Mouse (Mus musculus) layer of hippocampus, adult 18-20 months (tissue): ENCODE measurements around the gene Kank4. TPM values are rescaled to one million over a fixed set of nuclear protein-coding genes. Genes with fewer than 3 reads are reported as not detected.
"Not testable (repeated sequence)": the region's sequence is repeated elsewhere in the genome, so short reads cannot be mapped to it uniquely, and the experiment has no call there.

Experiments used
- DNase-seq, 2 experiments: peaks; one replicate each; pipeline ENCODE4 v3.0.0; 2022; ENCODE audit warnings: low spot score in 2 of 2
- long read RNA-seq: library from polyadenylated mRNA; stranded (forward); transcript quantifications from one replicate; pipeline ENCODE4 v2.0.0, GENCODE M21; 2021
- total RNA-seq, 2 experiments: library from RNA; stranded (reverse); gene quantifications; 2 replicates each; pipeline ENCODE4 v1.2.3; 2021

The Kank4 gene
- 1 to 10 TPM; 2.1 to 3.8 TPM for total RNA-seq
- long read RNA-seq, full-length matches to known transcripts = 1 of 1 reads
- long read RNA-seq, partial matches to known transcripts = 0 of 1 reads
- long read RNA-seq, other reads (novel, unspliced or antisense) = 0 of 1 reads

DNA sequence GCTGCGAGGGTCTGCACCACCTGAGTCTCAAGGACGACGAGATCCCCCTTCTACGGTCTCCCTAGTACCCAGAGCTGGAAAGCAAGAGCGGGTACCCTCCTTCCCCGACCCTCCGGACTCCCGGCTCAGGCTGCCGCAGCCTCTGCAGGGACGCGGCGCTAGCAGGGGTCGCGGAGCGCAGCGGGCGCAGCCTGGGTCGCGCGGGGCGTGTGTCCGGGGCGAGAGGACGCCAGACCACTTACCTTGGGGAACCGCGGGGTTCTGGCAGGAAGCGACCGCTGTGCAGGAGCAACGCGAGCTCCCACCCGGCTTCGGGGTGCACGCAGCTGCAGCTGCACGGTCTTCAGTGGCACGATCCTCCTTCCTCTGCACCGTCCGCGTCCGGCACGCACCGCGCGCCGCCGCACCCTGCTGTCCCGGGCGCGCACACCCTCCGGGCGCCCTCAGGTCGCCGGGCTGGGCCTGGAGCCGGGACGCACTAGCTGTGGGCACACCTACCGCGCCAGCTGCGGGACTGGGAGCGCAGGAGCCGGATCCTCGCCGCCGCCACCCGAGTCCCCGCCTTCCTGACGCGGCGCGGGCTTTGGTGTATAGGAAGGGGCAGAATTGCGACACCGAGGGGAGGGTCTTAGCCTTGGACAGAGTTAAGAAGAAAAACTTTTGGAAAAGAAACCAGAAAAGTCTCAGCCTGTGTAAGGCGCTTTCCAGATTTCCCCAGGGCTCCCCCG is at the start of gene Kank4:
Gene Kank4 (minus strand): TSS at position 354 of the 728 bp plus-strand sequence.
- DNase-seq = no peak

DNA sequence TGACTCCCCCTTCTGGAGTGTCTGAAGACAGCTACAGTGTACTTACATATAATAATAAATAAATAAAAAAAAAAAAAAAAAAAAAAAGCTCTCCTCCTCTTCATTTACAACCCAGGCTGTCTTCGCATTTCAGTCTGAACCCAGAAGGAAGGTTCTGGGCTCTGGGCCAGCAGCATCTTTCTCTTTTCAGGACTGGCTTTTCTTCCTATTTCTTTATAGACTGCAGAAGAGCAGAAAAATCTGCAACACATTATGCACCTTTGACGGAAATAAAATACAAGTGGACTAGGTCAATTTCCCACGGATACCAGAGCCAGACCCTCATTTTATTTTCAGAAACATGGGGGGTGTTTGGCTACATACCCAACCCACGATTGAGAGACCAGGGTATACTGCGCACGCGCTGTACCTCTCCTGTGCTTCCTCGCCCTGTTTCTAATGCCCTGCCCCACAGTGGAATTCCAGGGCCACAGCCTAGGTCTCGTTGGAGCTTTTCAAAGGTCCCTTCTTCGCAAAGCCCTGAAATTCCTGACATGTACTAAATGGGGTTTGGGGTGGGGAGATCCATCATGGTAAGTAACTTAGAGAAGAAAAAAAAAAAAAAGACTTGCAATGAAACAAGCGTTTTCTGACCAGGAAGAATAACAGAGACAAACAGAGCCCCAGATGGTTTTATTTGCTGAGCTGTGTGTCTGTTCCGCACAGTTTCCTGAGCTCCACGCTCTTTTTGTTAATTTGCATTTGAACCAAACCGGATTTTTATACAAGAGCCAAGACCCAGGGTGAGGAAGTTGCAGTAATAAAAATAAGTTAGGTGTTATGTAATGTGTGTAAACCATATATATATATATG is 48.3 kb upstream of the Kank4 start:
- DNase-seq = peak; percentile 7 to 68

DNA sequence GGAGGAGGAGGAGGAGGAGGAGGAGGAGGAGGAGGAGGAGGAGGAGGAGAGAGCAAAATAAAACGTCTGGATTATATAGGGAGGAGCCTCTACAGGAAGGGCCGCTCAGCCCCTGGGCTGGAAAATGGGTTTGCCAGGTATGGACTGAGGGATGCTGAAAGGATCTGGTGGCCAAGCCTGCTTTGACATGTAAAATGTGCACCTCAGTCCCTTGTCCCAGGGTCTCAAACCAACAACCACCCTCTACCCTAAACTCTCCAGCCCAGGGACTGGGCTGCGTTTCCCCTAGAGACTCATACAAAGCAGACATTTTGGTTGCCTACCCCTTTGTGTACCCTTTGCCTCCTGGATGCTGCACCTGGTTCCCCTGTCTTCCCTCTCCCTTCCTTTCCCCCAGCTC is 47.2 kb upstream of the Kank4 start:
- DNase-seq = no peak

DNA sequence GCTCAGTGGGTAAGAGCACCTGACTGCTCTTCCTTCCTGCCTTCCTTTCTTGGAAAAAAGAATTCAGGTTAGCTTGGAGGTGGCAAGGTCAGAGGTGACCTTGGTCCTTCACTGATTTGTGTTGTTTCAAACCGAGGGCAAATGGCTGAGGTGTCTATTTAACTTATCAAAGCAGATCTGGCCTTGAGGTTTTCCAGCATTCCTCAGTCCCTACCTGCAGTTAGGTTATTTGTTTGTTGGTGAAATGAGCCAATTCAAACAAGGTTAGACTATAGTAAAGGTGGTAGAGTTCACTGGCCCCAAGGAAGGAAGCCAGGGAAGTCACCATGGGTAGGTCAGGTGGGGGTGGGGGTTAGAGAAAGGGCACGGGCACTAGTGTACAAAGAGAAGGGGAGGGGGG is 46.8 kb upstream of the Kank4 start:
- DNase-seq = no peak

DNA sequence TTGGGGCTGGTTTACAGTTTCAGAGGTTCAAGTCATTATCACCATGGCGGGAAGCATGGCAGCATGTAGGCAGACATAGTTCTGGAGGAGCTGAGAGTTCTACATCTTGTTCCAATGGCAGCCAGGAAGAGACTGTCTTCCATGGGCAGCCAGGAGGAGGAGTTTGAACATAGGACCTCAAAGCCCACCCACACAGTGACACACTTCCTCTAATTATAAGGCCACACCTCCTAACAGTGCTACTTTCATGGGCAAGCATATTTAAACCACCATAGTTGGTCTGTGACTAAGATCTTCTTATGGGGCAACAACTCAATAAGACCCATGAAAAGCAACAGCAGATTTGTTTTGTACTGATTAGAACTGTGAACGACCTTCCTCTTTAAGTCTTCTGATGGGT is 46.1 kb upstream of the Kank4 start:
- no peak for DNase-seq

DNA sequence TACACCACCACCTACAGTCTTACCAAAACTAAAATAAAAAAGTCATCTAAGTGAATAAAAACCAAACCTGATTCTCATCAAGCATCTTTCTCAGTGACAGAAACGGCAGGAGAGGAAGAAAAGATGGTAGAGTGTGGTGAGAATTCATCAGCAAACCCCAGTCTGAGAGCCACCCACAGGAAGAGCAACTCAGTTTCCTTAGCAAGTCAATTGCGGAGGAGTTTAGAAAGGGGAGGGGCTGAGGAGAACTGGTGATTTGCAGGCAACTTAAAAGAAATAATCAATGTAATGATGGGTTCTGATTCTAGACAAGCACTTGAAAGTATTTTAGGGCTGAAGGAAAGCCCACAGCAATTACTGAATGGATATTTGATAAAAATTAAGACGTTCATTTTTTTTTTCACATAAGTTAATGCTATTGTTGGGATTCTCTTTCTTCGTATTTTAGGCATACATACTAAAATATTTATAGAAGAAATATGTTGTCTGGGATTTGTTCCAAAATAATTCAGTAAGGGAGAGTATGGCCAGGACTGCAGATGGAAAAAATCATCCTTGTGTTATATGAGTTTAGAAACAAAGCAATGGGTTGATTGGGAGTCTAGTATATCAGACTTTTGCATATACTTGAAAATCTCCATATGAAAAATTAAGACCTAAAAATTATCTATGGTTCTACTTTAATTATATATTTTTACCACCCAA is 41.0 kb upstream of the Kank4 start:
- no peak for DNase-seq

DNA sequence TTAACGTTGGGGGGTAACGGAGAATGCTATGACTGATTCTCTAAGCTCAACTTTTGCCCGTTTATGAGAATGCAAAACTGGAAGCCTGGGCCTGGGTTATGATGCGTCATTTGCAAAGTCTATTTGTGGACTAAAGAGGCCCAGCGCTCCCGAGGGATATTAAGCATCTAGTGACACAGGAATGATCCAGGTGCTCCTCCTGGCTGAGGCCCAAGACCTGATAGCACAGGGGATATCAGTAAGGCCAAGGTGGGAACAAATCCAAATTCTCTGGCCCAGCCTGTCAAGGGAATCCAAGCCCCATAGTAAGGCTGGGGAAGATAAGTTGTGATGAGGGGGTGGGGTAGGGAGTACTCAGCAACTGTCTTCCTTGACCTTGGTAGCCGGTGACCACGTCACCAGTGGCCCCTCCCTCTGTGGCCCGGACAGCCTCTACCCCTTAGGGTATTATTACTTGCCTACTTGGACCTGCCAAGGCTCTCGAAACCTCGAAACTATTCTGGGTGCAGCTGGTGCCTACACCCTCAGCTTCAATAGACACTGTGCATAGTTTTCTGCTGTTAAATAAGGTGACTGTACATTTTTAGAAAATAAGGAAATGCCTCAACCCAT is 39.8 kb upstream of the Kank4 start:
- no peak for DNase-seq

DNA sequence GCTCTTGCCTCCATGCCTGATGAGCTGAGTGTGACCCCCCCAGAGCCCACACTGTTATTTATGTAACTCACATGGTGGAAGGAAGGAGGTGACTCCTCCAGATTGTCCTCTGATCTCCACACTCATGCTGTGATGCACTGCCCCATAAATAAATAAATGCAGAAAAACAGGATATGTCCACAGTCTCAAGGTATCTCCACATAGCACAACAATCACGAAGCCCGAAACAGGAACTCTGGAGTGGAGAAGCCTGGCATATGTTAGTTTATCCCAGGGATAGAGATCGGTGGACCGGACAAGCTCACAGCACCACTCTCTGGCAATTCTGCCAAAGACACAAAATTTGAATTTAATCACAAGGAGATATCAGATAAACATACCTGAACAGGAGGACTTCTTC is 36.6 kb upstream of the Kank4 start:
- no peak for DNase-seq

DNA sequence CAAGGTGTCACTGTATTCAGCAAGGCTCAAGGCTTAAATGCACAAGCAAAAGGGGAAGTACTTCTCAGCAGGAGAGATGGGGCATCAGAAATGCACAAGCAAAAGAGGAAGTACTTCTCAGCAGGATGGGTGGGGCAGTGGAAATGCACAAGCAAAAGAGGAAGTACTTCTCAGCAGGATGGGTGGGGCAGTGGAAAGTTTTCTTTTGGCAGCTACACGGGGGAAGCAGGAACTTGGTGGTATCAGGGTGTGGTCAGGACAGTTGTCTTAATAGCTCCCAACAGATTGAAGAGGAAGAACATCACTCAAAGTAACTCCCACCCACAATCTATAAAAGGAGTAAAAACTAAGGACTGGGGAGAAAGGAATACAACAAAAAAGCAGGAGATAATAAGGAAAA is 33.1 kb upstream of the Kank4 start:
- not testable (repeated sequence) for DNase-seq

DNA sequence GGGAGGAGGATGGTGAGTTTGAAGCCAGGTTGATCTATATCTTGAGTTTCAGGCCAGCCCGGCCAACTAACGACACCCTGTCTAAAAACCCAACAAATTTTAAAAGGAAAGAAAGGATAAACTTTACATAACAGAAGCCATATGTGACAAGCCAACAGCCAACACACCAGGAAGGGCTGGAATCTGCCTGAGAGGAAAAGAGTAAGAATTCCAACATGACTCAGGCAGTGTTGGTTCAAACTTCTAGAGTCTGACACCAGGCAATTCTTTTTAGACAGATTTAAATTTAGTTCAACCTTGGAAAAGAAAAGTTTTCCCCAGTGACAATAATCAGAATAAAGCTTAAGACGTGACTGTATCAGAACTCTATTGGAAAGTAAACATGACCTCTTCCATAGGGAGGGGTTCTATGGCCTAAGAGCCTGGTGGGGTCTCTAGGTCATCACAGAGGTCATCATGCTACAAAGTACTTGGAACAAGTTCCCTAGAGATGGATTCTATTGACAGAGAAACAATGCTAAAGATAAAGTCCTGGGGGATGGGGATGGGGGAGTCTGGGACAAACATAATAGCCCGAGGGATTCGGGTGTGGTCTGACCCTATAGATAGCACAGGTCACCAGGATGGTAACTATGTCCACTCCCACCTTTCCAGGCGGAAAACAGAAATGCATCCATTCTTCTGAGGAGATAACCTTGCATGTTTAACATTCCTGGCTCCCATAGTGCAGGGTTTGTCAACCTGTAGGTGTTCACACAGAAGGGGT is 30.0 kb upstream of the Kank4 start:
- DNase-seq = no peak

DNA sequence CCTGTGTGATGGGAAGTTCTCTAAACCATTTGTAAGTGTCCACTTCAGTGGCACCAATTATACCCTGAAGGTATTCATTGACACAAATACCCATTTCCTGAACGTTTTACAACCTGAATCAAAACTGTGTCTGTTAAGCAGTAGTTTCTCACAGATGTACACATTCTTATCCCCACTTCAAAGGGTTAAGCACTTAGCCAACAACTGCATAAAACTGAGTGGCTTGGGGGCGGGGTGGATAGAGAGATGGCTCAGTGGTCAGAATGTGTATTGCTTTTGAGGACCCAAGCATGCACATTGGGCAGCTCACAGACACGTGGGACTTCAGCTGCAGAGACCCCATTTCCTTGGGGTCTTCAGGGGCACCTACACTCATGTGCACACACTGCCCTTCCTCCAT is 29.1 kb upstream of the Kank4 start:
- no peak for DNase-seq

DNA sequence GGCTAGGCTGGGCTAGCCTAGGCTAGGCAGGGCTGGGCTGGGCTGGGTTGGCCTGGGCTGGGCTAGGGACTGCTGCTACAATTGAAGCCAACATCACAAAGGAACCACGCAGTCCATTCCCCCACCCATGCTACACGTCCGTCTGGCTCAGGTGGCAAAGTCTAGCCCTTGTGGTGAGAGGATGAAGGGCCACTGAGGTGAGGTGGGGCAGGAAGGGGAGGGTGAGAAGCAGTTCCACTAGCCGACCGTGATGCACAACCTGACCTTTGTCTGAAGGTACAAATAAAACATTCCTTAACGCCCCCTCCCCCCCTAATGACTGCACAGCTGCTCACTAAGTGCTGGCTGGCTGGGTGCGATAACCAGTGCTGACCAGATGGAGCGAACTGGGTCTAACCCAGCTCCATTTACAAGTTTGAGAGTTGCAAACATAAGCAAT is 28.4 kb upstream of the Kank4 start:
- peak in 1 of 2 experiments; percentile 9 for DNase-seq

DNA sequence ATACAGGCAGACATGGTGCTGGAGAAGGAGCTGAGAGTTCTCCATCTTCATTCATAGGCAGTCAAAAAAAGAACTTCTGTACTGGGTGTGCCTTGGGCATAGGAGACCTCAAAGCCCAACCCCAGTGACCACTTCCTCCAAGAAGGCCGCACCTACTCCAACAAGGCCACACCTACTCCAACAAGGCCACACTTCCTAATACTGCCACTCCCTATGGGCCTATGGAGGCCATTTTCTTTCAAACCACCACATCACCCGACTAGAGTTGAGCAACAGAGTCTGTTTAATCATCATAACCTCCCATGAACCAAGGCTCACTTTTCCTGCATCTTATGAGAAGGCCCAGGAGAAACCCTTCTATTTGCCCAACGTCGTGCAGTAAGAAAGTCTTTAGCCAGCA is 27.9 kb upstream of the Kank4 start:
- no peak for DNase-seq

DNA sequence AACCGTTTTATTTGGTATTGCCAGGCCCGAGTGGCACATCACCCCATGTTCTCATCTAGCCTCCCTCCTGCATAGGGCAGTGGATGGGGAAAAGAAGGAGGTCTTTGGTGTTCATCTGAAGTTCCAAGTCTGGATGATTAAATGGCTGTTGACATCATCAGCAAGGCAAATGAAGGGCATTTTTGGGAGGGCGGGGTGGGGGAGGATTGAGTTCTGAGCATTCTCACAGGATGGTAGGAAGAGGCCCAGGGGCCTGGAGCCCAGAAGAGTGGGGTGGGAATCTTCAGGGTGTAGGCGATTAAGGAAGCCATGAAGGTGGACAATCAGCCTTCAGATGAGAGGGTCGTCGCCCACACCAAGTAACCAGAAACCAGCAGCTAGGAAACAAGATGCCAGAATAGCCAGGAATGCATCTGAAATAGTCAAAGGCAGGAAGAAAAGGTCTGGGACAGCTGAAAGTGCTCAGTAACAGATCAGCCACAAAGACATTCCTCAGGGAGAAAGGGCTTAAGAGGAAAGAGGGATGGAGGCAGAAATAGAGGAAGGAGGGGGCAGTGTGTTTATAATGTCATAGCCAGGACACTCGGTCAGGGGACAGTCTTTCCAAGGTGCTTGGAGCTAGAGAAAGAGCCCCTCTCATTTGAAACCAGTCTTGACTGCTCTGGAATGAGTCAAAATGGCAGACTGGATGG is 26.7 kb upstream of the Kank4 start:
- no peak for DNase-seq

DNA sequence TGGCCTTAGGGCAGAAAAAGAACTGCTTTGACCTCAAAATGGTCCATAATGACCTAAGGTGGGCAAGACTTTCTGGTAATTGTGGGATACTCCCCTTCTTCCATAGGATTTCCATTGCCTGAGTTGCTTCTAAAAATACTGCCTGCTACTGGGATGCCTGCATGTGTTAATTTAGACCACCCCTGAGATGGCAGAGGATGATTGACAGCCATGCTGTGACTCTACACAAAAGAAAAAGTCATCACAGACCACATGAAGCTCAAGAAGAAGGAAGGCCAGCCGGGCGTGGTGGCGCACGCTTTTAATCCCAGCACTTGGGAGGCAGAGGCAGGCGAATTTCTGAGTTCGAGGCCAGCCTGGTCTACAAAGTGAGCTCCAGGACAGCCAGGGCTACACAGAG is 23.9 kb upstream of the Kank4 start:
- not testable (repeated sequence) for DNase-seq

DNA sequence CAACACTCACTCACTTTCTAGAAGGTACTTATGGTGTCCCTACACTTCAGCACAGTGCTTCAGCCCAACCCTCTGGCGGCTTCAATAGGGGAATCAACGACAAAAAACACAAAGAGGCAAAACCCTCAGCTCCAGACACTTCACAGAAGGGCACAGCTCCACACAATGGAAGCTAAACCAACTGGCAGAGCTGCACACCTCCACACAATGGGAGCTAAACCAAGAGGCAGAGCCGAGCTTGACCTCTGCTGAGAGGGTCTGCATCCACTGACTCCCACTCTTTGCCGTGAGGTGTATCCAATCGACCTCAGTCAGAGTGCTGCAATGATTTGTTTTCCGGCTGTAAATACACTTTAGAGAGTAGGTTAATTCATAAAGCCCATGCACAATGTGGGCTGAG is 23.2 kb upstream of the Kank4 start:
- DNase-seq = no peak

DNA sequence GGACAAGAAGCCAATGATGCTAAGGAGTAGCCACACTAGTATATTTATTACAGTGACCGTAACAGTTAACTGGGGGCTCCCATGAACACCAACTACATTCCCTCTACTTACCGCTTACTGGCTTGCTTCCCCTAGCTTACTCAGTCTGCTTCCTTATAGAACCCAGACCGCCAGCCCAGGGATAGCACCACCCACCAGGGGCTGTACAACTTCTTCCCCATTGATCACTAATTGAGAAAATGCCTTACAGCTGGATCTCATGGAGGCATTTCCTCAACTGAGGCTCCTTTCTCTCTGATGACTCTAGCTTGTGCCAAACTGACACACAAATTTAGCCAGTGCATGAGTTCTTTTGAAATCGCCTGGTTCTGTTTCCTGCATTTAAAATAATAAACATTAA is 21.6 kb upstream of the Kank4 start:
- DNase-seq = no peak

DNA sequence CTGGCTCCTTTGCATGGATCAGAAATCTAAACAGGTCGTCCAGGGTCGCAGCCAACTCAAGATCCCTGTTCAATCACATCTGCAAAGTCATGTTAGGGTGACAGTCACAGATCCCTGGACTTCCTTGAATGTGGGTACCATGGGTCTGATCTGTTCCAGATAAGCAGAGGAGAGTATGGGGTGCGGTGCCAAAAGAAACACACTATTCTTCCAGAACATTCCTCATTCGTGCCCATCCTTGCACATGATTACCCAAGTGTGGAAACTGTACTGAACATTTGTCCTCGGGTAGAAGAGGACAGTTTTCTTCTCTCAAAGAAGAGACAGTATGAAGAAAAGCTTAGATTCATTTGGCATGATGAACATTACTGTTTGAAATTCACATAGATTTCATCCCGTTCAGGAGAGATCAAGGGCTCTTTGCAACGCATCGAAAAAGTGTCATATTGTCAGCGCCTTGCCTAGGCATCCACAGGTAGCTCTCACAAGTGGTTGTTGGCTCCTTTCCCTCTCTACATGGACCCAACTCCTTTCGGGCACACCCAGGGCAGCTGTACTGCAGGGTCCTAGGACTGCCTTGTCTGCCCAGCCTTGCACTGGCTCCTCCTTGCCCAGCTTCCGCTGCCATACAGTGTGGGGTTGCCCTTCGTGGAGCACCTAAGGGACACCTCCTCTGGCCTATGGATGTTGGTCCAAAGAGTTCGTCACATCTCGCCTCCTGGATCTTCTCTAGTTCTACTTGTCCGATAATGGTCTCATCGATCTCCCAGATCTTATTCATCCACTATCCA is 20.6 kb upstream of the Kank4 start:
- DNase-seq = no peak

DNA sequence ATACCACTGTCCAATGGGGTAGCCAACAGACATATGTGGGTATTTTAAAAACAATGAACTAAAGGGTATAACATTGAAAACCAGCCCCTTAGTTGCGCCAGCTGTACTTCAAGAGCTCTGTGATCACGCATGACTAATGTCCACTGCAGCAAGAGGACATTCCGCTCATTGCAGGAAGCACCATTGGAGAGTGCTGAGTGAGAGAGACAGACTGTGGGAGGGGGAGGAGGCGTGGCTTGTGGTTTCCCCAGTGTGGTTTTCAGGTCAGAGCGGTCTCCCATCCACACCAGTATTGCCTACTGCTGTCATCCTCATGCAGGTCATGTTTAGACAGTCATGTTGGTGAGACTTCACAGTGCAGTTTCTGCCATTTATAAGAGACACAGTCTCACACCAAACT is 19.2 kb upstream of the Kank4 start:
- DNase-seq = no peak
